Mouse (Mus musculus) cerebellum, adult 9-10 months (tissue): Measurements from ENCODE around the gene Rsph6a.

Experiments used
- DNase-seq: peaks from one replicate; pipeline ENCODE4 v3.0.0; 2022

The Rsph6a gene

DNA sequence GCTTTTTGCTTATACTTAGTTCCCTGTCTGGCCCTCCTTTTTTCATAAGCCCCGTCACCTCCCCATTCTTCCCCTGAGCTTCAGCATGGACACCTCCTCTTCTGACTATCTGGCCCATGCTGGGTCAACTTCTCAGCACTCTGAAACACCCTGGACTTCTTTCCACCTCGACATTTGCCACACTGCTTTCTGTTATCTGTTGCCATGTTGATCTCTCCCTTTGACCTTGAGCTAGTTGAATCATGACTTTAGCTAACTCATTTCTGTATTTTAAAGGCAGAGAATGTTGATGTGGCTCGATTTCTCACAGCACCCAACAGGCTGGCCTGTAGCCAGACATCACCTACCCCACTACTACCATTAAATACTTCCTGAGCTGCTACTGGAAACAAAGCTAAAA is 52.9 kb downstream of the Rsph6a start:
- DNase-seq: no peak

DNA sequence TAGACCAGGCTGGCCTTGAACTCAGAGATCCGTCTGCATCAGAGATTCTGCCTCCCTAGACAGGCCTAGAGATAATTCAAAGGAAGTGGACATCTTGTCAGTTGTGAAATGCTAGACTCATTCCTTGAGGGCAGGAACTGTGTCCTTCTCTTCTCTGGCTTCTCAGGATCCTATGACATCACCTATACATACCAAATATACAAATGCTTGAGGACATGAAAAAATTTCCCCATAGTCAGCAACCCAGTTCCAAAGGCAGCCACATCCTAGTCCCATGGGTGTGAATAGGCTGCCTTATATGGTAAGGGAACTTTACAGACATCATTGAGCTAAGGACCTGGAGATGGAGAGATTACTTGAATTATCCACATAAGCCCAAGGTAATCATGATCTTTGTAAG is 55.1 kb downstream of the Rsph6a start:
- DNase-seq: no peak

DNA sequence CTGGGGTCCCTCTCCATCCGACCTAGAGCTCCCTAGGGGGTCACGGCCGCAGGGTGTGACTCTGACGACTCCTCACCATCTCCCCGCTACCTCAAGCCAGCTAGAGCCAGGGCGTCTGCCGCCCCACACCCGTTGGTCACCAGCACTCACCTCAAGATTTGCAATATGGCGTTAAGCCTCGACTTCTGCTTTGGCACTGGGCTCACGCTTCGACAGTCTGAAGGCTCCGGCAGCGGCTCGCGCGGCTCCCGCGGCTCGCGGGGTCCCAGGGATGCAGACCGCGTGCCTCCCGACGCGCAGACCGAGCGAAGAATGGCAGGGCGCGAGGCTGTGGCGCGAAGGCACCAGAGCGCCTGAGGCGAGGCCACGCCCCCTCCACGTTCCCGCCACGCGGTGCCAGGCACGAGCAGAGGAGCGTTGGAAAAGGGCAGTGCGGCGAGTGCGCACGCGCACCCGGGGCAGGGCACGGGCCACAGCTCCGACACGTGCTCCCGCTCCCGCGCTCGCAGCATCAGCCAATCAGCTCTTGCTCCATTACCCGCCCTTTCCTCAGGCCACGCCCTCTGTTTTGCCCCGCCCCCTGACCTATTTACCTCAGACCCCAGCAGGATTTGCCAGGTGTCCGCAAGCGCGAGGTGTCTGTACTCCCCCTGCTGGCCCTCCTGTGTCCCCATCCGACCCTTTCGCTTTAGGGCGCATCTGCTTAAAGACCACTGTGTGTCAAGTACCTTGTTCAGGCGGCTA is 63.7 kb downstream of the Rsph6a start, which contains the start of gene Gm4969:
Gm4969 (minus strand) TSS at position 341 of the 744 bp plus-strand sequence.
- DNase-seq: peak; percentile 85

DNA sequence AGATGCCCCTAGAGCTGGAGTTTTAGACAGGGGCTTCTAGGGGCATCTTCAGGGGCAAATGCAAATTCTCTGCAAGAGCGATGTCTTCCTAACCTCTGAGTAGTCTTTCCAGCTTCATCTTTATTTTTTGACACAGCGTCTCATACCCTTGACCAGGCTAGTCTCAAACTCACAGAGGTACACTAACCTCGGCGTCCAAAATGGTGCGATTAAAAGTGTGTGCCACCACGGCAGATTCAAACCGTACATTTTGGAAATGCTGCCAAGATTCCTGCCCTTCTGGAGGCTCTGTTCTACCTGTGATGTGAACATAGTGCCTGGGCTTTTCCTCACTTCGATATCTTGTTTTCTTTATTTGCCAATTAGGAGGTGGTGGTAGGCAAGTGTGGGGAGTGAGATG is 64.6 kb downstream of the Rsph6a start:
- DNase-seq: peak; percentile 82

DNA sequence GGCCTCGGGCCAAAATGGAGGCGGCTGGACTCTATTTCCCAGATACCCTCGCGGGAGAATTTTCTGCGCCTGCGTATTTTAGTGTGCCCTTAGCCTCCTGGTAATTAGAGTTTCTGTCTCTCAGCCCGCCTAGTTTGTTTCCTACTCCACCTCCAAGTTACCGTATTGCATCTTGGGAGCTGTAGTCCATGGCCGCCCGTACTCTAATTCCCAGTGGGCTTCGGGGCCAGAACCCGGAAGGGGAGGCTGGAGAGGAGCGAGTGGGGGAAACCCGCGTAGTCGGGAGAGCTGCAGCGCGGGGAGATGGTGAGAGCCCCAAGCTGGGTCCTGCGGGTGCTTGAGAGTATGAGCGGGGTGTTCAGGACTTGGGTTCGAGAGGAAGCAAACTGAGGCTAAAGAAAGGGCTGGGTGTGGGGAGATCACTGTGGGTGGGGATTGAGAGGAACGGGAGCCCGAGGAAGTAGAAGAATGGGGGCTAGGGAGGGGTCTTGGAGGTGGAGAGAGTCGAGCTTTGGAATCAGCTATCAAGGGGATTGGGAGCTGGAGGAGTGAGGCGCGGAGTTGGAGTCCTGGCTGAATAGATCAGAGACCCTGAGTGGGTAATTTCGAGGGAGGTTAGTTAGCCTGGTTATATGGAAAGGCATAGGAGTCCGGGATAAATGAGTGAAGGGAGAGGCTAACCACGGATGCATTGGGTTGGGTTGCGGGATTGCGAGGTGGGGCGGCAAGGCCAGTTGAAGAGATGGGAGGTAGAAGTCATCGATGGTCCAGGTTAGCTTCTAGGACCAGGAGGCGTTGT is 65.3 kb downstream of the Rsph6a start, which contains the start of gene Fbxo46:
Fbxo46 (plus strand) TSS at position 229 of the 799 bp plus-strand sequence.
- DNase-seq: peak; percentile 97

DNA sequence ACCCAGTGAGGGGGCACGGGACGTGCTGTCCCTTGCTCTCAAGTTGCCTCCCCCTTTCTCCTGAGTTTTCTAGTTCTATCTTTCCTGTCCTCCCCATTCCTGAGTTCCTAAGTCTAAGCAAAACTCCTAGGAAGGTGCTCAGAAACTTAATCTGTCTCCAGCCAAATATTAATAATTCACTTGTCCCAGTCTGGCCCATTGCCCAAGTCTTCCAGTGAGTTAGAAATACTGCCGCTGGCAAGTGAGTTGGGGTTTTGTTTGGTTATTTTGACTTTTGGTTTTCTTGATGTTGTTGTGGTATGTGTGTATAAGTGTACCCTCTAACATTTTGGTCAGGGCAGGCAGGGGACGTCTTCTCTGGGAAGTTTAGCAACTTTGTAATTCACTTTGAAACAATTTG is 67.2 kb downstream of the Rsph6a start:
- peak; percentile 48 for DNase-seq
